ENCODE assay signal across 1 mouse cellular context in the genomic region with DNA sequence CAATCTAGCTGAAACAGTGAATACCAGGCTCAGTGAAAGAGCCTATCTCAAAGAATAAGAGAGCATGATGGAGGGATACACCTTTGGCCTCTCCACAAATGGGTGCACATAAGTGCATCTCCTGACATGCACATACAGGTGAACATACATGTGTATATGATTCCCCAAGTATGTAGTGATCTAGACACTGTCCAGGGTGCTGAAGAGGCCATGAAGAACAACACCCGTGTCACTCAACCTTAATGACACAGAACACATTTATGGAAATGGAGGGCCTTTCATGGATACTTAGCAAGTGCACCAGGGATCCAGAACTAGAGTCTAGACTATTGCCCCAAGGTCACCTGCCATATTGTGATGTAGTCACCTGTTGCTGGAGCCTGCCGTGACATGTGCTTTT.
TF ChIP-seq lines count a peak whose summit lies in the region.

No protein-coding gene starts in this region.

TF ChIP-seq in MEL, 35 proteins besides CTCF, POLR2A, EP300 and RAD21 (continued from another document):
- TF ChIP-seq POLR2AphosphoS2 (IDR thresholded peaks at IDR 0.05; ENCODE audit: low read length) (no peak), TBP (IDR thresholded peaks at IDR 0.05; ENCODE audit: low read depth, low read length) (no peak), USF1 (IDR thresholded peaks at IDR 0.05; ENCODE audit: low read depth, low read length) (no peak), SIN3A (IDR thresholded peaks at IDR 0.05; ENCODE audit: low read length) (no peak), NRF1 (IDR thresholded peaks at IDR 0.05; ENCODE audit: insufficient read depth, low read depth, low read length, poor library complexity, severe bottlenecking) (no peak), USF2 (IDR thresholded peaks at IDR 0.05; ENCODE audit: borderline replicate concordance in 1 of 2, insufficient read depth in 1 of 2, low read depth in 1 of 2, low read length in 2 of 2) (no peak), BHLHE40 (IDR thresholded peaks at IDR 0.05; ENCODE audit: borderline replicate concordance, low read depth, low read length) (no peak), JUND (IDR thresholded peaks at IDR 0.05; ENCODE audit: low read depth, low read length) (no peak), ZC3H11A (IDR thresholded peaks at IDR 0.05; ENCODE audit: low read depth, low read length) (no peak), GATA1 (IDR thresholded peaks at IDR 0.05; ENCODE audit: low read depth, low read length) (no peak)
